Mouse (Mus musculus) forebrain, postnatal 0 days (tissue): ENCODE data around the gene Kif23. TPM values are rescaled to one million over a fixed set of nuclear protein-coding genes. Genes with fewer than 3 reads are reported as not detected.

Source experiments
- ATAC-seq: fragments of 200-750 bp; cut with Nextera tagmentation; 2 replicates; pipeline ENCODE4 v1.8.0; 2017; ENCODE audit warnings: mild to moderate bottlenecking, moderate library complexity
- DNase-seq: peaks from one replicate; pipeline ENCODE4 v3.0.0-alpha.2; 2015
- H3K27ac ChIP-seq: fragments of 300-500 bp; sonication (generic); 2 replicates; pipeline ENCODE4 v1.5.1; 2014; ENCODE audit warnings: low read depth, mild to moderate bottlenecking, antibody characterized with exemption, low read length, moderate library complexity, mixed read lengths
- H3K27me3 ChIP-seq: fragments of 300-500 bp; sonication (generic); 2 replicates; pipeline ENCODE4 v1.6.1; 2014; ENCODE audit warnings: mild to moderate bottlenecking, low read length, mixed read lengths; ENCODE audit not compliant: insufficient read depth
- H3K36me3 ChIP-seq: fragments of 300-500 bp; sonication (generic); 2 replicates; pipeline ENCODE4 v1.6.1; 2014; ENCODE audit warnings: mild to moderate bottlenecking, moderate library complexity; ENCODE audit not compliant: insufficient read depth
- H3K4me1 ChIP-seq: fragments of 300-500 bp; sonication (generic); 2 replicates; pipeline ENCODE4 v1.6.1; 2014; ENCODE audit warnings: antibody characterized with exemption; ENCODE audit not compliant: insufficient read depth
- H3K4me2 ChIP-seq: fragments of 300-500 bp; sonication (generic); 2 replicates; pipeline ENCODE4 v1.6.1; 2014; ENCODE audit warnings: low read depth, mild to moderate bottlenecking, moderate library complexity
- H3K4me3 ChIP-seq: fragments of 300-500 bp; sonication (generic); 2 replicates; pipeline ENCODE4 v1.5.1; 2014; ENCODE audit warnings: low read depth, low read length, mixed read lengths
- H3K9ac ChIP-seq: fragments of 300-500 bp; sonication (generic); 2 replicates; pipeline ENCODE4 v1.6.1; 2014; ENCODE audit warnings: mild to moderate bottlenecking
- H3K9me3 ChIP-seq: fragments of 300-500 bp; sonication (generic); 2 replicates; pipeline ENCODE4 v1.6.1; 2016; ENCODE audit warnings: low read length
- CTCF ChIP-seq: sonication (generic); IDR thresholded peaks from 2 replicates; pipeline ENCODE4 v1.5.1; 2016; ENCODE audit warnings: antibody characterized with exemption, control low read depth, low read depth
- WGBS: fragments of 180-500 bp; shearing (Covaris S2); extraction: QIAGEN DNeasy Blood & Tissue Kit; methylation state at CpG from one replicate; pipeline ENCODE4 v1.1.7; 2014; 5-methylcytosine and 5-hydroxymethylcytosine counted together
- polyA plus RNA-seq: library from polyadenylated mRNA; unstranded; fragments of >200 nt; fragmentation: Nextera tagmentation; extraction: Ambion mirVana; gene quantifications from 2 replicates; pipeline ENCODE4 v1.2.1, GENCODE M21; 2015
- total RNA-seq: library from RNA; depleted of rRNA; stranded (reverse); fragments of >200 nt; gene quantifications from 2 replicates; pipeline ENCODE4 v1.2.3, GENCODE M21; 2014

Gene Kif23
- total and polyA plus RNA-seq, 2 experiments from 2014 or later = 6.7 to 8.2 TPM

- ATAC-seq (peak; percentile 76), DNase-seq (peak; percentile 87)
- H3K9me3 ChIP-seq = no peaks in the 10 kb centered on the region
- H3K4me2 ChIP-seq = no peak overlapping the region
- no peaks in the 10 kb centered on the region for H3K36me3 ChIP-seq
- WGBS = 41% methylated on average over 4 of the region's 4 CpGs
- no peaks in the 10 kb centered on the region for H3K27me3 ChIP-seq
- no peak overlapping the region for H3K27ac ChIP-seq
- no peak overlapping the region for H3K4me3 ChIP-seq
- H3K4me1 ChIP-seq = no peaks in the 10 kb centered on the region
- TF ChIP-seq CTCF = peak; percentile 96
- 0 out of 2 replicates have a peak overlapping the region, but pooled peaks have one; percentile 18 for H3K9ac ChIP-seq
These were observed 18.9 kb upstream of the Kif23 start for GRCm38 (mm10) chr9:61965411-61965930.

GRCm38 (mm10) chr9:61963356-61963755, 16.8 kb upstream of the Kif23 start:
- Histone ChIP-seq H3K27ac (no peak overlapping the region), H3K36me3 (no peaks in the 10 kb centered on the region), H3K9me3 (no peaks in the 10 kb centered on the region), H3K4me2 (no peak overlapping the region), H3K4me3 (no peak overlapping the region), H3K4me1 (no peaks in the 10 kb centered on the region), H3K27me3 (no peaks in the 10 kb centered on the region), H3K9ac (no peak overlapping the region)
- peak; percentile 14; the same call in 1 of the 2 replicates for ATAC-seq
- WGBS = 77% methylated on average over 6 of the region's 6 CpGs
- DNase-seq = no peak
- TF ChIP-seq CTCF = no peak

- no peak for DNase-seq
- no peak for ATAC-seq
- TF ChIP-seq CTCF = no peak
- H3K4me1 ChIP-seq = no peaks in the 10 kb centered on the region
- H3K36me3 ChIP-seq = no peaks in the 10 kb centered on the region
- H3K9me3 ChIP-seq = no peaks in the 10 kb centered on the region
- H3K9ac ChIP-seq = no peak overlapping the region
- 86% methylated on average over 4 of the region's 4 CpGs for WGBS
- H3K27me3 ChIP-seq = no peaks in the 10 kb centered on the region
- no peak overlapping the region for H3K27ac ChIP-seq
- H3K4me3 ChIP-seq = no peak overlapping the region
- no peak overlapping the region for H3K4me2 ChIP-seq
These were observed 14.6 kb upstream of the Kif23 start for GRCm38 (mm10) chr9:61961181-61961580.

- no peak overlapping the region for H3K9ac ChIP-seq
- no peak overlapping the region for H3K27ac ChIP-seq
These were observed 14.2 kb upstream of the Kif23 start for GRCm38 (mm10) chr9:61960753-61961152.

GRCm38 (mm10) chr9:61959921-61960569, 13.5 kb upstream of the Kif23 start:
- Histone ChIP-seq H3K9me3 (no peaks in the 10 kb centered on the region), H3K9ac (no peak overlapping the region), H3K4me2 (no peak overlapping the region), H3K36me3 (no peaks in the 10 kb centered on the region), H3K4me3 (no peak overlapping the region), H3K27me3 (no peaks in the 10 kb centered on the region), H3K27ac (no peak overlapping the region), H3K4me1 (no peaks in the 10 kb centered on the region)
- no peak for TF ChIP-seq CTCF
- DNase-seq (no peak), ATAC-seq (no peak)
- 70% methylated on average over 1 of the region's 1 CpGs for WGBS

More at GRCm38 (mm10) chr9:61960753-61961152, 14.2 kb upstream of the Kif23 start:
- DNase-seq (no peak), ATAC-seq (no peak)
- Histone ChIP-seq H3K4me3 (no peak overlapping the region), H3K4me1 (no peaks in the 10 kb centered on the region), H3K36me3 (no peaks in the 10 kb centered on the region), H3K4me2 (no peak overlapping the region), H3K9me3 (no peaks in the 10 kb centered on the region), H3K27me3 (no peaks in the 10 kb centered on the region)
- TF ChIP-seq CTCF = no peak
- 81% methylated on average over 5 of the region's 5 CpGs for WGBS

- H3K36me3 ChIP-seq = no peaks in the 10 kb centered on the region
- no peak overlapping the region for H3K4me2 ChIP-seq
- no peak for DNase-seq
- H3K4me3 ChIP-seq = no peak overlapping the region
- no peaks in the 10 kb centered on the region for H3K9me3 ChIP-seq
- no peak for TF ChIP-seq CTCF
- no peaks in the 10 kb centered on the region for H3K27me3 ChIP-seq
- H3K27ac ChIP-seq = no peak overlapping the region
- H3K4me1 ChIP-seq = no peaks in the 10 kb centered on the region
- H3K9ac ChIP-seq = no peak overlapping the region
- no peak for ATAC-seq
These were observed 8.1 kb upstream of the Kif23 start for GRCm38 (mm10) chr9:61954707-61955106.

GRCm38 (mm10) chr9:61952241-61952640, 5.7 kb upstream of the Kif23 start:
- Histone ChIP-seq H3K4me3 (no peak overlapping the region), H3K4me1 (peaks cover 4% of the 10 kb centered on the region; the same call in 1 of the 2 replicates), H3K27me3 (no peaks in the 10 kb centered on the region), H3K9ac (no peak overlapping the region), H3K36me3 (no peaks in the 10 kb centered on the region), H3K4me2 (no peak overlapping the region), H3K27ac (no peak overlapping the region), H3K9me3 (no peaks in the 10 kb centered on the region)
- ATAC-seq (no peak), DNase-seq (no peak)
- 55% methylated on average over 7 of the region's 7 CpGs for WGBS
- TF ChIP-seq CTCF = no peak
